Mouse (Mus musculus) cortical plate, adult 2 months (tissue): ENCODE data around the gene Bbs9.

ENCODE experiments used
- CTCF ChIP-seq: fragments of 200-500 bp; IDR thresholded peaks from 2 replicates; pipeline ENCODE4 v1.5.1; 2011; ENCODE audit warnings: mild to moderate bottlenecking, control low read depth, low read length; ENCODE audit not compliant: insufficient read depth; ENCODE audit errors: extremely low read depth
- POLR2A ChIP-seq: fragments of 200-500 bp; IDR thresholded peaks from 2 replicates; pipeline ENCODE4 v1.6.1; 2011; ENCODE audit warnings: mild to moderate bottlenecking, low read length, control low read depth; ENCODE audit not compliant: insufficient read depth; ENCODE audit errors: extremely low read depth

DNA sequence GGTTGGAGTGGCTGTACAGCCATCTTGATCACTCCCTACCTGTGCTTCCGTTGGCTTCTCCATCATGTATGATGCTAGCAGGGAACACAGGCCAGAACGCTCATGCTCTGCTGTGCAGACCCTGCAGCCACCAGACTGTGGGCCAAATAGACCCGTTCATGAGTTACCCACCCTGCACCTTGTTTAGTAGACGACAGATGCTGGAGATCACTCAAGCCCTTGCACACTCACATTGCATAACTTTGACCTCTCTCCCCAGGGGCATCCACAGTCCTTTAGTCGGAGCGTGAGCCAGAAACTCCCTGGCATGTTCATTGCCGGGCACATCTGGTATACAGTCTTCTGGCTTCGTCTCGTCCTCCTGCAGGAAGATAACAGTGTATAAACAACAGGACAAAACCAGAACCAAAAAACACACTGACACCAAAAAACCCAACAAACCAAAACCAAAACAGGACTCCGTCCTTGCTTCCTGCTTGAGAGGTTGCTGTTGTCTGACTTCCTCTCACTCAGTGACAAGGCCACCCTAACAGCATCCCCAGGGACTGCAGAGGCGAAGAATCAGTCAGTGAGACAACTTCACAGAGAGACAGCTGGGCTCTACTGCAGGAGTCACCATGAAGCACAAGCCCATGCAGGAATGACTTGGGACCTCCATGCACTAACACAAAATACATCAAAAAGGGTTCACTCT, 18.2 kb upstream of the Bbs9 start:
- TF ChIP-seq CTCF (no peak), POLR2A (no peak)
